Mouse (Mus musculus): ENCODE data around the gene Cdkn2aipnl.

The Cdkn2aipnl gene

DNA sequence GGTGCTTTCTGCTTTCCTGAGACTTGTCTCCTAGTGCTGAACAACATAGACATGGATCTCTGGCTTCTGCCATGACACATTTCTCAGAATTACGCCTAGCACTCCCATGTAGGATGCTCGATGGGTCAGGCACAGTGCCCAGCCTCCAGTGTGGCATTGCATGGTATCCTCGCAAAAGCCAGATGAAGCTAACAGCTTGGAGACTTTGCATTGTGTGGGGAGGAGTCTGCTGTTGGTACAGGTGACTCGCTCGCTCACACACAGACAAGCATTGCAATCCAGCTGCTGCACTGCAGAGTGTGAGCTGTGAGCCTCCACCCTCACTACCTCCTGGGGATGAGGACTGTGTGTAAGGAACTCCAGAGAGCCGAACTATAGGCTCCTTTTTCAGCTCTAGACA is 21.3 kb upstream of the Cdkn2aipnl start:
- no peak for DNase-seq (ENCODE audit: low spot score)

DNA sequence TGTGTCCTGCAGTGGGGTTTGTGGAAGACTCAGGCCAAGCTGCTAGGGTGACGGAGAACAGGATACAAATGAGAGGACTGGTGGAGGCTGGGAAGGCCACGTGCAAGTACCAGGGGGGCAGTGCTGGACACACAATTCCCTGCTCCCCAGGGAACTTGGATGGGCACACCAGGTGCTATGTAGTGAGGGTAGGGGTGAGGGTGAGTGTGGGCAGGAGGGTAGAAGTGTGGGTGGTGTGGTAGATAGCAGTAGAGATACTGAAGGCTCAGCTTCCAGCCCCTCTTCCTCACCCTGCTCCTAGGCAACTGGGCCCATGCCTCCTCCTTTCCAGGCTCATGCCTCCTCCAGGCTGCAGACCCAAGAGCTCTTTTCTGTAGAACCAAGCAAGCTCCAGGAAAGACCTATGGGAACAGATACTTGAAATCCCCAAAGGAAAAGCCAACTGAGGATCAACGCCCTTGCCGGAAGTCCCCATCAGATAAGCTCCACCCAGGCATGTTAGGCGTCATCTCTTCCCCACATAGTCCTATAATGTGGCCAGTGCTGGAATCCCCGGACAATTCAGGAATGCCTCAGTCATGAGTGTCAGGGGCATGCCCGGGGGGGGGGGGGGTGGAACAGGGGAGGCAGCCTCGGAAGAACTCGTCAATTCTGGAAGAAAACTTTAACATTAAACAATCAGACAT is 18.2 kb upstream of the Cdkn2aipnl start:
- no peak for DNase-seq (ENCODE audit: low spot score)

DNA sequence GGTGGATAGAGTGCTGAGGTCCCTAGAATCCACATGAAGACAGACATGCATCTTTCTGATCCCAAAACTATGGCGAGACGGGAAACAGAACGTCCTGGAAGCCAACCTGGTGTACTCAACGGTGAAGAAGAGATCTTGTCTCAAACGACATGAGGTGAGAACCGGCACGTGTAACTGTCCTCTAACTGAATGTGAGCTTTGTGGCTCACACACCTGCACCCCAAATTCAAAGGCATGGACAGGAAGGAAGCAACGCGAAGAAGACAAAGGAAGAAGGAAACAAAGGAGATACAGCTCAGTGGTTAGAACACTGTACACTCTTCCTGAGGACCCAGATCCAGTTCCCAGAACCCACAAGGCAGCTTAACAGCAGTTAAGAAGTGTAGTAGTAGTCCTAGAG is 17.5 kb upstream of the Cdkn2aipnl start:
- DNase-seq (ENCODE audit: low spot score), result no peak

DNA sequence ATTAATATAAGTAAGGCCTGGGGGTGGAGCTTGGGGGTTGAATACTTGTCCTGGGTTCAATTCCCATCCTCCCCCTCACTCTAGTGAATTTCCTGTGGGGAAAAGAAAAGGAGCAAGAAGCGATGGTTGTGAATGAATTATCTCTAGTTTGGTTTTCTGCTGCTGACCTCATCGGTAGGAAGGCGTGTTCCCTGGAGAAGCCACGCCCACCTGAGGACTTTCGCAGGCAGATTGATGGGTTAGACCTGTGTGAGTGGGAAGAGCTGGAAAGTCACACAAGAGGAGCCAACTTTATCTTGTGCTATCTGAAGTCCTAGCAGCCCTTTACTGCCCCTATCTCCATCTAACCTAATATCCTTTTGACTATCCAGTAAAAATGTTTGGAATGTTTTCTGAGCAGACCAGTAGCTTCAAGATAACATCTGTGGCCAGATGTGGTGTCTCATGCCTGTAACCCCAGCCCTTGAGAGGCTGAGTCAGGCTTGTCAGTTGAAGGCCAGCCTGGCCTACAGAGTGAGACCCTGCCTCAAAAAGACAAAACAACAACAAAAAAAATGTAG is 15.5 kb upstream of the Cdkn2aipnl start:
- peak; percentile 51 for DNase-seq (ENCODE audit: low spot score)

DNA sequence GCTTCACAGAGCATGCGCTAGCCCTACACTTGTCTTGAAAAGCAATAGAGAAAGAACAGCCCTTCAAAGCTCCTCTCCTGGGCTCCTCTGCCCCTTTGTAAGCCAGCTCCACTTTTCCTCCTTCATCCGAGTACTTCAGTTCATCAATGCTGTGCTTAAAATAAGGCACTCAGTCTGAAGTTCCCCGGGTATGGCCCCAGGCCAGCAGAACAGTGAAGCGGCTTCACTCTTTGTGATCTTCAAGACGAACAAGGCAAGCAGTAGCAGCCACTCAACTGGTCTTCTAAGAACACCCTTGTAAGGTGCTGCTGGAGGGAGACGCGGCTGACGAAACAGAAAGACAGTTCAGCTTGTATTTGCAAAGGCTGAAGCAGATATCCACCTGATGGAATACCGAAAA is 11.3 kb upstream of the Cdkn2aipnl start:
- DNase-seq (ENCODE audit: low spot score), result no peak

DNA sequence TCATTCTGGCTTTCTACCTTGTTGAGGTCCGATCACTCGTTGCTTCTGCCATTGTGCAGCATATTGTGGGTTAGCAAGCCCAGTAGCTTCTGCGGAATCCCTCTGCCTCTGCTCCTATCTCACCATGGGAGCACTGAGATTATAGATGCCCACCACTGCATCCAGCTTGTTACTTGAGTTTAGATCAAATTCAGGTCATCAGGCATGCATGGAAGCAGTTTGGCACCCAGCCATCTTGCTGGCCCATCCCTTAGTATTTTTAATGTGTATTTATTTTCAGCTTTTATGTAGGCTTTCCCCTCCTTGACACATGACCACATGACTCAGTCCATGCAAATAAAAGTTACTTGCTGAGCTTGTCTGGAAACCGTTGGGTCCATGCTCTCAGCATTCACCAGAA is 9.7 kb upstream of the Cdkn2aipnl start:
- no peak for DNase-seq (ENCODE audit: low spot score)

DNA sequence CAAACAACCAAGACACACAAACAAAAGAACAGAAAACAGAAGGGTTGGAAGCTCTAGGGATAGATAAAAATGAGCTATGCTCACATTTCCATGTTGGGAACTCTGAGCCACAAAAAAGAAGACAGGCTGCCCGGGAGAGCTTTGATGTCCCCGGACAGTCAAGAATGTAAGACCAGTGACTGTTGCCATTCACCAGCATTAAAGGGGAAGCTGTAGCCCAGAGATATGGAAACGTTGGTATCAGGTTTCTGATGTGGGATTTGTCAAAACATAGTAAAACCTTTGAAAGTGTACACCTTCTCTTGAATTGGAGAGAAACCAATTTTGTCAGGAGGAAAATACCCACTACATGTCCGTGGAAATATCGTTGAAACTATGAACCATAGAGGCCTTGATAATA is 8.0 kb upstream of the Cdkn2aipnl start:
- no peak for DNase-seq (ENCODE audit: low spot score)

DNA sequence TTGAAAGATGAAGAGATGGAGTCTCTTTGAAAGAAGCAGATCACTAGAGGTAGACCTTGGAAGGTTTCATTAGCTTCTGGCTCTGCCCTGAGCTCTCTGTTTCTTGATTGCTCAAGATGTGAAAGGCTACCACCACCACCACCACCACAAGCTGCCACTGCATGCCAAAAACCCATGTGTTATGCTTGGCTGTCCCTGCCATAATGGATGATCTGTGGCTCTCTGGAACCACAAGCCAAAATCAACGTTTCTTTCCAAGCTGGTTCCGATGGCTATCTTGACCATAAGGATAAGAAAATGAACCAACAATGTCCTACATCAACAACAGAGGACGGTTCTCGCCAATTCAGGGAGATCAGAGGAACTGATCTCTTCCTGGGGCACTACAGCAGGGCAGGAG is 7.4 kb upstream of the Cdkn2aipnl start:
- no peak for DNase-seq (ENCODE audit: low spot score)

DNA sequence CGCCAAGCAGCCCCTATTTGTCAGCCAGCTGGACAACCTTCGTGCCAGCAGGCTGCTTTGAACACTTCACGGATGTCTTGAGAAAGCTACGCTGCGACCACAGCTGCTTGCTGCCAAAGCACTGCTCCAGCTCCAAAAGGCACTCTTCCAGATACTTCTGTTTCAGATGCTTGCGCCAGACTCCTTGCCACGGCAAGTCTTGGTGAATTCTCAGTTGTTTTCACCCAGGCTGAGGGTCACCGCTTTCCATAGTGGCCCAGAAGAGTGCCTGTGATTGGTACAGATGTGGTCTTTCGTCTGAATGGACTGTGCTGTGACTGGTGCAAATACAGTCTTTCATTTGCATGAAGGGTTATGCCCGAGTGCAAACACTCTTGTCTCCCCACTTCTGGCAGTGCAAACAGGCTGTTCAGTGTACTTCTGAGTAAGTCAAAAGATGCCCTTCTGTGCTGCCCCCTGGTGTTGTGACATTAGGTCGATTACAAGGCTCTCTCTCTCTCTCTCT is 6.4 kb upstream of the Cdkn2aipnl start:
- DNase-seq (ENCODE audit: low spot score), result peak; percentile 36

DNA sequence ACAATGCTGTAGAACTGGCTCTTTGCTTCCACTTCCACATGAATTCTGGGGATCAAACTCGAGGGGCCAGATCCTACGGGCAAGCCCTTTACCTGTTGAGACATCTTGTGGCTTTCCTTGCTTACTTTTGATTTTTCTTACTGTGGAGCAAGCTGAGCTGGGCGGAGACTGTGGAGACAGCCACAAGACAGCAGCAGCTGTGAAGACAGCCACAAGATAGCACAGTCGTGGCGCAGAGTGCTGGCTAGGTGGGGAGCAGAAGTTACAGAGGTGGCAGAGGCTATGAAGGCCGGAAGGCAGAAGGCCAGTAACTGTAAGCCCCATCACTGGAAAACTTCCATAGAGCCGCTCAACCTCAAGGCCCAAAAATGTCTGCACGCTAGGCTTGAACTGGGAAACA is 5.7 kb upstream of the Cdkn2aipnl start:
- no peak for DNase-seq (ENCODE audit: low spot score)

DNA sequence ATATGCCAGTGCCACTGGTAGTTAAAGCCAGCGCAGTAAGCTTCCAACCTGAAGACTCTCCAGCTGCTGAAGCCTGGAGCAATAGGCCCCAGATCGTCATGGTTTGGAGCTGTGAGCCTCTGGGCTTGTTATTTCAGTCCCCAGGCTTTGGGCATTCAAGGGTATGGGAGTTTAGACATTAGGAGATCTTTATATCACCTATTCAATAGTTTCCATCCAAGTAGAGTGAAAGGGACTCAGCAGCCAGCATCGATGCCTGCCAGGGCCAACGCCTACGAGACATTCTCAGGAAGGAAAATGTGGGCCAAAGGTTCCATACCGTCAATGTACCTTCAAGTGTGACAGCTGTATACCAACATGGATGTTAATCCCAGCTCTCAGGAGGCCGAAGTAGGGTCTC is 5.2 kb upstream of the Cdkn2aipnl start:
- no peak for DNase-seq (ENCODE audit: low spot score)

DNA sequence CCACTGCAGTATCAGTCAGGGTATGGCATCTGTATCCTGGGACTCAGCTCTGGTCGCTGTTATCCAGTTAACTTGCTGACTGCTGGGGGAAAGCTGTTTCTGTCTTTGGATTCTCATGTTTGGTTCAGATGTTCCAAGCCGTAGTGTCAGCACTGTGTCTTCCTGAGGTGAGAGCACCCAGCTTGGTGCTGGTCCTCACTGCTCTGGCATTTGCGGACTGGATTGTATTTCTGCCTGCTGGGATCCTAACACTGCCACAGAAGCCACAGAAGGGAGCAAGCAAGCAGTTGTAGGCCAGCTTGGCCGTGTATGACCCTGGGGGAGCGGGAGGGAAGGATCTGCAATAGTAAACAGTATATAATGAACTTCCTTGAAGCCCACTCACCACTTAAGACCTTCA is 810 bp upstream of the Cdkn2aipnl start:
- DNase-seq (ENCODE audit: low spot score), result no peak

DNA sequence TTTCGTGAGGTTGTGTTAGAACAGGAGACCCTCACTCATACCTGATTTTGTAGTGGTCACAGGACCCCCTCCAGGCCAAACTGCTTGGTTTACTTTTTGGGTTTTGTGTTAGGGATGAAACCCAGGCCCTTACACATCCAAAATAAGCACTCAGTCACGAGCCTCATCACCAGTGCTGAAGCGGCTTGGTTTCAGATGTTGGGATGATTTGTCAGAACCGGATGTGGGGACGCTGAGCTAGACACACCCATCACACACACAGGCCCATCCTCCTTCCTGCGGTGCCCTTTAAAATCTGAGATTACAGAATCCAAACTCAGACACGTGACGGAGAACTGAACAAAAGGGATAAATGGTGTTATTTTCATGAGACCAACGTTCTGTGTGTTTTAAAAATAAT is 1.4 kb downstream of the Cdkn2aipnl start:
- no peak for DNase-seq (ENCODE audit: low spot score)

DNA sequence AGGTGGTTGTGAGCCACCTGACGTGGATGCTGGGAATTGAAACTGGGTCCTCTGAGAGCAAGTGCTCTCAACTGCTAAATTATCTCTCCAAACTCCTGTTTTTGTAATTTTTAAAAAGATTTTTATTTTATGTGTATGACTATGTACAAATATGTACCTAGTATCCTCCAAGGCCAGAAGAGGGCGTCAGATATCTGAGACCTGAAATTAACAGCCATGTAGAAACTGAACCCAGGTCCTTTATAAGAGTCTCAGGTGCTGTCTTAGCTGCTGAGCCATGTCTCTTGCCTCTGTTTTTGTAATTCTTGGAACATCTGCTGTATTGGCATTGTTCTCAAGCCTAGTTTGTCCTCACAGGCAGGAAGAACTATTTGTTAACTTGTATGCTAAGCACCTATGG is 2.0 kb downstream of the Cdkn2aipnl start:
- no peak for DNase-seq (ENCODE audit: low spot score)

DNA sequence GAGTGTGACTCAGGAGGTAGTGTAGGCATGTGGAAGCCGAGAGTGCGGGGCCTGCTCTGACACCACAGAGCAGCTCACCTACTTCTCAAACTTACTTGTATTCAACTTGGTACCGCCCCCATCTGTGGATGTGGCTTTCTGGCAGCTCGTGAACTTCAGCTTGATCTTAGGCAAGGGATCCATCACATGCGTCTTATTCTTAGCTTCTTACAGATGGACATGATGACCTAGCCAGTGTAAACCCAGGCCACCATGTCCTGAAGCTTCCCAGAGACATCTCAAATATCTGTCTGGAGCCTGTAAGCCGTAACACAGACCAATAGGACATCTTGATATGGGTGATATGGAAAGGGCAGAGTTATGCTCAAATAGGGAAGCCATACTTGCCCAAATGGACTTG is 4.2 kb downstream of the Cdkn2aipnl start:
- no peak for DNase-seq (ENCODE audit: low spot score)

DNA sequence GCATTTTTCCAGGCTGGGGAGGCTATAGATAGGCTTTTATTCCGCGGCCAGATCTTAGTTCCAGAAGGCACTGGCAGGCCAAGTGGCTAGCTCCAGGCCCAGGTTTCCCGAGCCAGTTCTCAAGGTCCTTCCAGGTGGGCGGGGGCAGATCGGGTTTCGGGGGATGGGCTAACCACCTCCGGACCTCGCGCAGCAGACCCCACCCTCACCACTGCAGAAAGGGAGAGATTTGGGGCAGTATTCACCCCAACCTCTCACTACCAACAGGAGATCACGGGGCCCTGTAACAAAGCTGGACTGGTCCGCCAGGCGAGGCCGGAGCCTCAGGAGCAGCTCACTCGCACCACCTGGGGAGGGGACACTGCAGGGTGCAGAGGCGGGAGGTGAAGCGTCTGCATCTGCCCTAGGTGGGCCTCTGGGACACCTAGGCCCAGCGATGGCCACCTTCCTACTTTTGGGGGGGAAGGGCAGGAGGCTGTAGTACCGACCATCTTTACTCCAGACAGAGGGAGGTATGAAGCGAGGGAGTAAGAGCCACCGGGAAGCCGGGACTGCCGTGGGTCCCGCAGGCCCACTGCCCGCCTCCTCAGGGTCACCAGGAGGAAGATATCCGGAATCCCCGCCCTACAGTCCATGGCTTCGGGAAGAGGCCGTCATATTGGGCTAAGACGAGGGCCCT is 32.3 kb downstream of the Cdkn2aipnl start:
- DNase-seq (ENCODE audit: low spot score), result peak; percentile 73

DNA sequence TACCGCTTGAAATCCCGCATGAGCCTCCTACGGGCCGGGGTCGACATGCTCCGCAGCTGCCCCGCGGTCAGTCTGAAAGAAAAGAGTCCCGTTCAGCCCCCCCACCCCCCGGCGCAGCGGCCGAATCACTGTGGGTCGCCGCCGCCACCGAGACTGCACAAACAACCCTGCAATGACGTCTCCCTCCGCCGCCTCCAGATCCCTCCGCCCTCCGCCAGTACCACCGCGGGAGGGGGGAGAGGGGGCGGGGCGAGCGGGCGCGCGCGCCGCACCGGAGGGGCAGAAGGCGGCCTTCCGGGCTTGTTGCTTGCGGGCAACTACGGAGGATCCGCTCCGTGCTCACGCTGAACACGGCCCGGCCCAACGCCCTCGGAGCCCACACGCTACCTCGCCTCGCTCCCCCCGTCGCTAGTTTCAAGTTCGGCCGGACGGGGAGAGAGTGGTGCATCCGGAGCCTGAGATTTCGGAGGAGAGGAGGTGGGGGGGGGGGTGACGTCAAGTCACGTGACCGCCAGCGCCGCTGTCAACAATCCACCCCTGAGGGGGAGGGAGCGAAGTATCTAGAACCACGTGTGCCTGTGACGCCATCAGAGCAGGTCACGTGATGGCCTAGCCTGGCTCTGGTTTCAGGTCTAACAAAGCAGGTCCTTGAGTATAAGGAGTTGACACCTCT is 33.0 kb downstream of the Cdkn2aipnl start, which contains the start of gene Ube2b:
Gene Ube2b (minus strand): TSS at position 473 of the 673 bp plus-strand sequence.
- peak; percentile 99 for DNase-seq (ENCODE audit: low spot score)

DNA sequence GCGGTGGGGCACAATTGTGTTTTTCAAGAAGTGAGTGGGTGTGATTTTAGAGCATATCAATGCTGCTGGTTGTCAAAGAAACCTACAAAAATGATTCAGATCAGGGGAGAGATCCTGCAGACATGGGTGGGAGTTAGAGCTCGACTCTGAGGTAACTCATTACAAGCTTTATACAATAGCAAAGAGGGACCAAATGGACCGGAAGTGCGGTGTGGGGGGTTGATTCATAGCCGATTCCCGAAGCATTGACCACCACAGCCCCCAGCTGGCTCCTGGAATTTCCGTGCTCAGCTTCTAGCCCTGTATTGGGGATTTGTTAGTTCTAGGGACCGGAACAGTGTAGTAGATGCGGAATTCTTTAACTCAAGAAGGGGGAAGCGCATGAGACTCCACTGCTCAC is 33.9 kb downstream of the Cdkn2aipnl start:
- DNase-seq (ENCODE audit: low spot score), result no peak

DNA sequence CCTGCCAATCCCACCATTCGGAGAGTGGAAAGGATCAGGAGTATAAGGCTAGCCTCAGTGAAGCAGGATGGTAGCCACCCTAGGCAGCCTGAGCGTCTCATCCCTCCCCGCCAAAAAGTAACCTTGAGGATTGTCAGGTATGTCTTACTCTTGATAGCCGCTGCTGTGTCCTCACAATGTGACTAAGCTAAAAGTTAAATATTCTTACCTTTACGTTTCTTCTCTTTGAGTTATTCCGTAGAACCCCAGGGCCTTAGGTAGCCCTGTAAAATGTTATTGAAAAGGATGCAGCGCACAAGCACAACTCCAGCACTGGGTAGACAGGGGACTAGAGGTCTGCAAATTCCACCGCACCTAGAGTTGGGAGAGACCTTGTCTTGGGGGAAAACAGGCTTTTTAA is 34.4 kb downstream of the Cdkn2aipnl start:
- DNase-seq (ENCODE audit: low spot score), result no peak

DNA sequence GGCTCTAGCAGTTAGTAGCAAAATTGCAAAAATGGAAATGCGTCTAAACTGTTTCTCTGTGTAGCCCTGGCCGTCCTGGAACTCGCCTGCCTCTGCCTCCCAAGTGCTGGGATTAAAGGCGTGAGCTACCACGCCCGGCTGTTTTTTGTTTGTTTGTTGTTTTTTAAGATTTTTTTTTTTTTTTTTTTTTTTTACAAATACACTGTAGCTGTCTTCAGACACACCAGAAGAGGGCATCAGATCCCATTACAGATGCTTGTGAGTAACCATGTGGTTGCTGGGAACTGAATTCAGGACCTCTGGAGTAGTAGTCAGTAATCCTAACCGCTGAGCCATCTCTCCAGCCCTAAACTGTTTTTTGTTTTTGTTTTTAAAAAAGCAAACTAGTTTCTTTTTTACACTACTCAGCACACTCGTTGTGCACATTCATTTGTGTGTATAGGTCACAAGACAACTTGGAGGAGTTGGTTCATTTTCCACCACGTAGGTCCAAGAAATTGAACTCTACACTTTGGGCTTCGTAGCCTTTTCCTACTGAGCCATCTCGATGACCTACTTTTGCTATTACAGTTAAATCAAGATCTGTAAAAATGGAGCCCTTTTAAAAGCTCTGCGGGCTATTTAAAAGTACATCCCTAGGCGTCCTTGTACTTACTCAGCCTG is 35.5 kb downstream of the Cdkn2aipnl start:
- DNase-seq (ENCODE audit: low spot score), result no peak

DNA sequence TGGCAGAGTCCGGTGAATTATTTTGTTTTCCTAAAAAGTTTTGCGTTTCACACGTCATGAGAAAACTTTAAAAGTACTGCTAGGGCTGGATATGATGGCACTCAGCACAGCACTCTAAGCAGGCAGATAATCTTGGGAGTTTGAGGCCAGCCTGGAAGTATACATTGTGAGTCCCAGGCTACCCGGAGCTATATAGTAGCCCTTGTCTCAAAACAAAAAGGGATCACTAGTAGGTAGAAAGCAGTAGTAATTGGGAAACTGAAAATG is 36.0 kb downstream of the Cdkn2aipnl start:
- DNase-seq (ENCODE audit: low spot score), result no peak

DNA sequence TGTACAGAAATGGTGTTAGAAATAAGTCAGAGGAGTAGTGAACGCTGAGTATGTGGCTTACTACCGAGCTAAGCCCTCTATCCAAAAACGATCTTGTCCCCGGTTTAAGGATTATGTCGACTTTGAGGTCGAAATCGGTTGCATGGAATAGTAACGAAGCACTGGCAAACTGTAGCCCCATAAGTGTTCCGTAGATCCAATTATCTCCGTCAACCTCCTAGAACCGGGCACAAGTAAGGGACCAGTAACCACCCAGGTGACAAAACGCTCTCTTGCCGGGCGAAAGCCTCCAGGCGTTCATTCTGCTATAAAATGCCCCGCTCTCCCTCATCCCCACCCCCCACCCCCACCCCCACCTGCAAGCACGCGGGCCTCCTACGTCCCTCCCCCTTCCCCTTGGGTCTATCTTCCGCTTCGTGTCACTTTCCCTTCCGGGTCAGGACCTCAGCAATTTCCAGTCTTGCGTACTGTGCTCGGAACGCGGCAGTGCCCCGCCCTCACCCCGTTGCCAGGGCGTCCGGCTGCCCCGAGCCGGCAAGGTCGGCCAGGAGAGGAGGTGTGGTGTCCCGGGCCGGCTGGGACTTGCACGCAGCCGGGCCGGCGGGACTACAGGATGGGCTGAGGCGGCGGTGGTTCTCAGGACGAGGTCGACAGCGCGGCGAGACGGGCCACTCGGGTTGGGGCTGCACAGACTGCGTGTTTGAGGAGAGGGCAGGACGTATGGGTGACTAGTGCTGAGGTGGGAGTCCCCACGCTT is 36.5 kb downstream of the Cdkn2aipnl start, which contains the start of gene Cdkl3:
Gene Cdkl3 (plus strand): TSS at position 450 of the 757 bp plus-strand sequence.
- peak; percentile 99 for DNase-seq (ENCODE audit: low spot score)

All from MN1 (cell line).